Mouse (Mus musculus): ENCODE data around the gene Gmpr.
"Not testable (repeated sequence)": the region's sequence is repeated elsewhere in the genome, so short reads cannot be mapped to it uniquely, and the experiment has no call there.

Gmpr gene

DNA sequence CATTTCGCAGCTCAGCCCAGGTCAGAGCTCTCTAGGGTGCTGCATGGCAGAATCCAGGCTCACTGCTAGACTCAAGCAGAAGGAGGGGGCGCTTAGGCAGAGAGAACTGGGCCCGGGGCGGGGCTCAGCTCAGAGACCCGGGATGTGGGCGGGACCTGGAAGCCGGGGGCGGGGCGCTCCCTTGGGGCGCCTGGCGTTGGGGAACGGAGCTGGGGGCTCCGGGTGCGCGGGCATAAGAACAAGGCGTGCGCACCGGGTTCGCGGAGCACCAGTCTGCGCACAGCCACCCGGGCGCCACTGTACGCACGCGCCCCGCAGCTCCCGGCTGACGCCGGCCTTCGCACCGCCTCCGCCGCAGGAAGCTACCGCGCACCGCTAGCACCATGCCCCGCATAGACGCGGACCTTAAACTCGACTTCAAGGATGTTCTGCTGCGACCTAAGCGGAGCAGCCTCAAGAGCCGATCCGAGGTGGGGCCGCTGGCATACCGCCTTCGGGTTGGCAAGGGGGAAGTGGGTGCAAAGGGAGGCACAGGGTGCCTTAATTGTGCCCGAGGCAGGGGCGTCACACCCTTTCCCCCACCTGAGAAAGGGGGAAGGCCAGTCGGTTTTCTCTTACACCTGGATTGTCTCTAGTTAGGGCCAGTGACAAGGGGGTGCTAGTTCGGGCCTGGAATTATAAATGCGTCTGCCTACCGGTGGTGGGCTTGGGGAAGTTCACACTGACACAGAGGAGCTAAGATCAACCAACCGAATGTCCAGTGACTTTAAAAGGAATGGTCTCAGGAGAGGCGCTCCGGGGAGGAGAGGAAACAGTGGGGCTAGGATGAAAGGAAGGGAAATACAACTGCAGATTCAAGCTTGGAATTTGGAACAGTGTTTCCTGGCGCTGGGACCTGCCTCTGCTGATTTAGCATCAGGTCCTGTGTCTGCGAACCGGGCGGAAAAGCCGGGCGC lies at the start of gene Gmpr:
Gene Gmpr, plus strand, starts transcription at position 171 of the 956 bp plus-strand sequence.
- DNase-seq = peak; percentile 91

DNA sequence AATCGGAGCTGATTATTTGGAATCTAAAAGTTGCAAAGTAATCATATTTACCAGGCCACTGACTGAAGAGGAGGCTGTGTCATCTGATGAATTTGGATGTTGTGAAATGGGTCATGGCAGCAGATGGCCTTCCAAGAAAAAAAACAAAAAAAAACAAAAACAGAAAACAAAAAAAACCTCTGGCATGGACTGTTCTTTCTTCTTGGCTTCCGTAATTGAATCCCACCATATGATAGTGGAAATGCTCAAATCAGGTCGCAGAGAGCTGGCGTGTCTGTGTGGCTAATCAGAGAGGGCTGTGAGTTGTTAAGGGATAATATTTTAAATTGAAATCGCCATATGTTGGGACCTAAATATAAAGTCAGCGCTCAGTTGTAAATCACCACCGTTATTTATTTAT lies 49.8 kb upstream of the Gmpr start:
- no peak for DNase-seq

DNA sequence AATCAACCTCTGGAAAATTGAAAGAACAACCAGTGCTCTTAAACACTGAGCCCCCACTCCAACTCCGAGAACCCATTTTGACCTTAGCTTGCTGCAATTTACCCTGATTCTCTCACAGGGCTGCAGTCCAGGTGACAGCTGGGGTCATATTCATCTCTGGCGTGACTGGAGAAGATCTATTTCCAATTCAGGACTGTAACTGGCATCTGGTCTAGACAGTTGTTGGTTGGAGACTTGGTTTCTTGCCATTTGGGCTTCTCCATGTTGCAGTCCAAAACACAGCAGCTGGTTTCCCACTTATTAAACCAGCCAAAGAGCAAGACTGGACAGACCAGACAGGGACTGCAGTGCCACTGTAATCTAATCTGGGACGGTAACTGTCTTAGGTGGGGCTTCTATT lies 47.1 kb upstream of the Gmpr start:
- DNase-seq = no peak

DNA sequence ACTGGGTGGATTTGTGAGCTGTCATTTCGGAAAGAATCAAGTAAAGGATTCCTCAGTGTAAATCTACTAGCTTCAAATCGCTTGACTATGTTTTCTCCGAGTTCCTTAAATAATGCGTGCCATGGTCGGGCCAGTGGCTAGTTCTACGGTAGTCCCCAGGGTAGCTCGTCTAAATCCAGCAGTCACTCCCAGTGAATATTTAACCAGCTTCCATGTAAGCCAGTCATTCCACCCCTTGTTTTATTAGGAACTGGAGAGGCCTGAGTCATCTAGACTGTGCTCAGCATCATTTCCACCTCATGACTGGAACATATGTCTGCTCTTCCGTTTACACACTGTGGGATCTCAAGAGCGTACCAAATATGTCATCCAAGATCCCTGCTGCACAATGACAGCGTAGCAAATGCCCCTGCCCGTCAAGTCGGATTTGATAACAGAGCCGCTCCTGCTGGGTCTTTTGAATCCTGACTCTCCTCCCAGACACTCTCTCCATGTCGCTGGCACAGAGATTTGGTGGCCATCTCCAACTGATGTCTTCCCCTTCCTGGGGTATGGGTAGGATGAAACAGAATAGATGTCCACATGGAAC lies 45.8 kb upstream of the Gmpr start:
- DNase-seq = peak; percentile 32

DNA sequence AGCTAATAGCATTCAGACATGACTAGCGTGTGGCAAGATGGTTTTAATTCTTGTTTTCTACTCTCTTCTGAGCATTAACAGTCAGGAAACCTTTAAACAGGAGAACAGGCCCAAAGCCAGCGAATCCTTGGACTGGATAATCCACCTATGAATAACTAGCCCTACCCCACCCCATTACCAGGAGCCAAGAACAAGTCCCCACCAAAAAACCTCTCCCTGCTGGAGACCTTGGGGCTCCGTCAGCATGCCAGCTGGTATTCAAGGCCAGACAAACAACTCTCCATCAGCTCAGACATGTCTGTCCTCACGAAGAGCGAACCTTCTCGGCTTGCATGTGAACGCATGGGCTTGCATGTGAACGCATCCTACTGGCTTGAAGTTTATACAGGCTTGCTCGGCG lies 41.6 kb upstream of the Gmpr start:
- DNase-seq = peak; percentile 79

DNA sequence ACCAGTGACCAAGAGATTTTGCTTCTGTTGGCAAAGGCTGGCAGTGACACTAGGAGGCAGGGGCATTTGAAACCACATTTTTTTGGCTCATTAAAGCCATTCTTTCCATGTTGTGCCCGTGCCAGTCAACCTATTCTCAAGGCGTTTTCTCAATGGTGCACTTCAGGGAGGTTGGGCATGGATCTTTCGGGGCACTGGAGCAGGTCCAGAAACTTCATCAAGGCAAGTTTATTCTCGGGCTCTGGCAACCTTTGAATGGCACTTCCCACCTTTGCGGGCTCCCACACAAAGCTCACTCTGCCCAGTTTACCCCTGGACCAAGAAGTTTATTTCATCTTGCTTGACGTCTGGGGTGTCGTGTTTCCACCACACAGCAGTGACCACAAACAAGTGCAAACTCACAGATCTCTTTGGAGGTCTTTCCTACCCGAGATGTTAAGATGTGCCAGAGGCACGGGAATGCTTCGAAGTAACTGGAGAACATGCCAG lies 41.2 kb upstream of the Gmpr start:
- DNase-seq = peak; percentile 57

DNA sequence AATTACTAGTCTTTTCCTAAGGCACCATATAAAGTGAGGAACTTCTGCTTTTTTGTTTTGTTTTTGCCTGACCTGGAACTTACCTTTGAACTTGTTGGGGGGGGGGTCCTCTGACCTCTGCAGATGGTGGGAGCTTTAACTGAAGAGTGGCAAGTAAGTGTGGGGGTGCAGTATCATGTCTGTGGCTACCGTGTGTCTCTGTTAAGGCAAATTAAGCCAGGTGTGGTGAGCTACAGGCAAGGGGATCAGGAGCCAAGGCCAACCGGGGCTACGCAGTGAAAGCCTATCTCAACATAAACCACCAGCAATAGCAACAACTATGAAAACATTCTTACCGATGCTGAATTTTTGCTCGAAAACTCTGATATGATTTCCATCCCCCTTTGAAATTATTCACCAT lies 38.5 kb upstream of the Gmpr start:
- no peak for DNase-seq

DNA sequence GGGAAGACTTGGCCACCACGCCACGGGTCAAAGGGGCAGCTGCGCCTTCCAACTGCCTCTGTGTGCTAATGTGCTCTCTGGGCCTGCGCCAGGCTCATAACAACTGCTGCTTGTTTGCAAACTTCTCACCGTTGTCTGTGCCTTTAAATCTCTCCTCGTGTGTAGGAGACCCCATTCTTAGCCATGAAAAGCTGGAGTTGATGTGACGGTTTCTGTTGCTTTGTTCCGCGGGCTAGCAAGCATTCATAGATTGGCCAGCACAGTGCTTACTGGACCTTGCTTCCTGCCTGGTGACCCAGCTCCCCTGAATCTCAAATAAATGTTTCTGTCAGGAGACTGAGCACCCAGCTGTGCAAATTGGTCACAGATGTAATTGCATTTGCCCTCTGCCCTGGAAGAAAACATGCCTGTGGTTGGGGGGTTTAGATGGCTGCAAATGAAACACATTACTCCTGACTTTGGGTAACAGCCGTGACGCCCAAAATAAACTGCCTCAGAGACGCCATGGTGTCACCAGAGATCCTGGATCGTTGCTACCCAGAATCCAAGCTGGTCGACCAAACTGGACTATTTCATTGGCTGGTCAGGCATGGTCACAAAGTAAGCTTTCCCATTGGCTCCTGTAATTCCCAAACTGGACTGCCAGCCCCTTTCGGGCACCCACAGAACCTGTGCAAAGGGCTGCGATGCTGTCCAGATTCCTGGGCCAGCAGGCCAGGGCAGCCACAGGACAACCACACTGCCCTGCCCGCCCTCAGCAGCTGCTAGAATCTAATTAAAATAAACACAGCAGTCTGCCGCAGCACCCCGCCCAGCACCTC lies 37.6 kb upstream of the Gmpr start:
- peak; percentile 83 for DNase-seq

DNA sequence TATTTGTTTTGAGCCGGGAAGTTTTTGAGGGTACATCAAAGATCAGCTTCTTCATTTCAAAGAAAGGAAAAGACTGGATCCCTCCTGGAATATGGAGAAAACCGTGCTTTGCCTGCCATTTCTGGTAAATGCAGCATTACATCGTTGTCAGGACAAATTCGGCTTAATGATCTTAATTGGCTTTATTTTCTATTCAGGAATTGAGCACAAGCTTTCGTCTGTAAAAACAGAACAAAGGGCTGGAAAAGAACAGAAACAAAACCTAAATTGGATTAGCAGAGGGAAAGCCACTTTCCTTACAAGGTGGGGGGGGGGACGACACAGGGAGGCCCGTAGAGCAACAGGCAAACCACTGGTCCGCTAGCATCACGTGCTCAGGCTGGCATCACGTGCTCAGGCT lies 33.9 kb upstream of the Gmpr start:
- DNase-seq = no peak

DNA sequence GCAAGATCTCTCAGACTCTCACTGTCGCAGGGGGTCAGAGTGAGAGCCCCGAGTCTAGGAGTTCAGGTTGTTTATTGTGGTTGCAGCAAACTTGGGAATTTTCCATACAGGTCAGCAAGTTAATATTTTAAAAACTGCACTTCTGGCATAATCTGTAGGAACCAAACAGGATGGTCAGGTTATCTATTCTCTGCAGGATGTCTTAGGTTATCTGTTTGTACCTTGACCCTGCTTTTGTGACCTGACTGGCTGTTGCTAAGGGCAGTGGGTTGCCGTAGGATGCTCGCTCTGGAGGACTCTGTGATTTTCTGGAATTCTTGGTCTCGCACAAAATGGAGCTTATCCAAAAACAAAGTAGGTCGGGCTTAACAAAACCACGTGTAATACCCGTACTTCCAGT lies 31.9 kb upstream of the Gmpr start:
- no peak for DNase-seq

DNA sequence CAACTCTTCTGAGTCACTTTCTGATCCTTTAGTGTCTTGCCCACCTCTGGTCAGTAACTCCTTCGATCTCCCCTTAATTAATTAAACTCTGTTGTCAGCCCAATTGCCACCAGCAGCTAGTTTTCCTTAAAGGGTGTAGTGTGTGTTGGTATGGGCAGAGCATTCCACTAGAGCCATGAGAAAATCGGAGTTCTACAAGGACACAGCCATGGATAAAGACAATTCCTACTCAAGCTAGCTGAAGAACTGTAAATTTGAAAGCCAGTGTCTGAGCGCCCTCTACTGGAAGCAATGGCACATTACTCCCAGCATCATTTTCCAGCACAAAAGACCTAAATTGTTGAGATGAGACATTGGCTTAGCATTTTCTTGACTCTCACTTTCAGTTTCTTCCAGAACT lies 30.1 kb upstream of the Gmpr start:
- DNase-seq = peak; percentile 86

DNA sequence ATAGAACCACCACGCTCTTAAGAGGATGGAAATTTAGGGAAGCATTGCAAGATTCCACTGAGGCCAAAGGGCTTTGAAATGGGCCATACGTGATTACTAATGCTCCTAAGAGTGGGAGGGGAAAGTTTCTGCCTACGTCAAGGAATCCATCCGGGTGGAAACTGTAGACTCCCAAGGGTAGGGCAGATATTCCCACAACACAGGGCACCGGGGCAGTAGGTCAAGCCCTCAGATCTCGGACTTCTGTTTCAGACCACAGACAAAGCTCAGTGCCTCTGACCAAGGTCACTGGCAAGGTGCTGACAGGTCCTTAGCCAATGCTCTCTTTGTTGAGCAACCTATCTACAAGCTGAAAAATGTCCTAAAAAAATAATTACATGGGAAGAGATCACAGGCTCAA lies 27.3 kb upstream of the Gmpr start:
- DNase-seq = no peak

DNA sequence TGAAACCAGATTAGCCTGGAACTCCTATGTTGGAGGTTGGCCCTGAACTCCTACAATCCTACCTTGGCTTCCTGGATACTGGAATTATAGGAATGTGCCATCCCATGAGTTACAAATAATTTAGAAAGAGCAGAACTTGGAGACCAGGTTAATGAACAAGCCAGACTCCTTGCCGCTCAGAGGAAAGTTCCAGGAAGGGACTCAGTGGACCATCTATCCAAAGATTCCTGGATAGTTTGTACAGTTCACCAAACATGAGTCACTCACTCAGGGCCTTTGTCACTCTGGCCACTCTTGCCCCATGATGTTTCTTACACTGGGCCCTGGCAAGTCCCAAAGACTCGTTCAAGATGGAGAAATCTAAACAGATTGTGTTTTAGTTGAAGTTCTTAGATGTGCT lies 24.0 kb upstream of the Gmpr start:
- DNase-seq = peak; percentile 69

DNA sequence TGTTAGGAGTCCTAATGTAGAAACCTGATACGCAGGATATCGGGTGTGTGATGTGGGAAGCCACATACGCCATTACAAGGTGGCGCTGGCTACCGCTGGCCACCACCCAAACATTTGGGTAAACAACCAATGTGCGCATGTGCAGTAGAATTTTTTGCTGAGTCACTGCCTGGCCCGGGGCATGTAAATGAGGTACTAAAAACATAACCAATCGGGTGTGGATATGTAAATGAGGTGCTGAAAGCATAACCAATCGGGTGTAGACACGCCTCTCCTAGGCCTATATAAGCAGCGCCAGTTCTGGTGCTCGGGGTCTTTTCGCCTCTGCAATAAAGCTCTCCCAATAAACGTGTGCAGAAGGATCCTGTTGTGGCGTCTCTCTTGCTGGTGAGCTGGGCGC lies 23.3 kb upstream of the Gmpr start:
- not testable (repeated sequence) for DNase-seq

DNA sequence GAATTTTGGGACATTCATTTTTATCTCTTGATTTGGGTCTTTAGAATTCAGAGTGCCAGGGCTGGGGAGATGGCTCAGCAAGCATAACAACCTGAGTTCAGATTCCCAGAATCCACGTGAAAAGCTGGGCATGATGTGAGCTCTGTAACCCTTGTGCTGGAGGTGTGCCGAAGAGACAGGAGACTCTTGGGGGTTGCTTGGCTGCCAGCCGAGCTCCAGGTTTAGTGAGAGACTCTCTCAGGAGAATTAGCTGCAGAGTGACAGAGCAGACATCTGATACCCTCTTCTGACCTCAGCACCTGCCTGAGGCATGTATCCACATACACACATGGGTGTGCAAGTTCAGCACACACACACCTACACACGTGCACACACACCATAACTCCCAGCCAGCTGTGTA lies 21.6 kb upstream of the Gmpr start:
- peak; percentile 83 for DNase-seq

DNA sequence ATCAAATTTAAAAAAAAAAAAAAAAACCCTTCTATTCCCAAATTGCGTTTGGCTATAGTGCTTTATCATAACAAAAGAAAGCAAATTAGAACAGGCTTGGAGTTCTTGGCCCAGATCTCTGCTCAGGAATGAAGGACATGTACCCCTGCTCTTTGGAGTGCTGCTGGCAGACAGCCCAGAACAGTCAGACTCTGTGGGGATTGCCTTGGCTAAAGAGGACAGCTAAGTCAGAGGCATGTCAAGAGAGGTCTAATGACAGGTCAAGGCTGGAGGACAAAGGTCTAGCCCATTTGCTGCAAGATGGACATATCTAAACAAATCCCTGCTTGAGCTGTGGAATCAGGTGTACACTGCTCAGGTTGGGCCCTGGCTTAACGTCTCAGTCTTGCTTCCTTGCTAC lies 20.6 kb upstream of the Gmpr start:
- DNase-seq = peak; percentile 95

DNA sequence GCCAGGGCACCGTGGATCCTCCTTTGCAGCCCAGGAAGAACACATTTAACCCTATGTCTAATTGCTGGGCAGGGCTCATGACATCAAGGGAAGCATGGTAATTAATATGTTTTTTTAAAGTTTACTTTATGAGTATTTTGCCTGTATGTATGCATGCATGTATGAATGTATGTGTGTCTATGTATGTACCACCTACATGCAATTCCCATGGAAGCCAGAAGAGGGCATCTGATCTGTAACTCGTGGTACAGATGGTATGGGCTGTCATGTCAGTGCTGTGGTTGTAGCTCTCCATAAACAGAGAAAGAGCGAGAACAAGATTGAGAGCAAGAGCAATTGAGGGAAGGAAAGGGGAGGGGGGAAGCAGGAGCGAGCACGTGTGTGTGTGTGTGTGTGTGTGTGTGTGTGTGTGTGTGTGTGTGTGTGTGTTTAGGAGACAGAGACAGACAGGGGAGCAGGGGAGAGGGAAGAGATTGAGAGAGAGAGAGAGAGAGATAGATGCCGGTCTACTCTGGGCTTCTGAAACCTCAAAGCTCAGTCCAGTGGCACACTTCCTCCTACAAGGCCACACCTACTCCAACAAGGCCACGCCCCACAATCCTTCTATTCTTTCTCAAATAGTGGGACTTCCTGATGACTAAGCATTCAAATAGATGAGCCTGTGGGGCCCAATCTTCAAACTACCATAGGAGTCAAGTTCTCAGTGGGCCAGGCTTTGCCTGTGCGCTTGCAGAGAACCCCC lies 15.1 kb upstream of the Gmpr start:
- no peak for DNase-seq

DNA sequence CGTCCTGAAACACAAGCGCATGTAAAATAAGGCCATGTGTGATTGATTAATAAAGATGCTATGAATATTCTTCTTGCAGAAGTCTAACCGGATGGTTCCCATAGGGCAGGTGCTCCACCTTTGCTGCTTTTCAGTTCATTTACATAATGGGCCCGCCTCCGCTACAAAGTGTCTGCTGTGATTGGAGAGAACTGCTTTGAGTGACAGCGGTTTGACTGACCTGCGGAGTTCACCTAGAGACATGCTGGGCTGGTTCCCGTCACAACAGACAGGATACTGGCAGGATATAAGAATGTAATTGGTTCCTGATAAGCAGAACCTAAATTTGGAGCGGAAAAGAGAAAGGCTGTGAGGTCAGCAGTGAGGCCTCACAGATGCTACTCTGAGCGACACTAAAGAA lies 13.4 kb upstream of the Gmpr start:
- no peak for DNase-seq

DNA sequence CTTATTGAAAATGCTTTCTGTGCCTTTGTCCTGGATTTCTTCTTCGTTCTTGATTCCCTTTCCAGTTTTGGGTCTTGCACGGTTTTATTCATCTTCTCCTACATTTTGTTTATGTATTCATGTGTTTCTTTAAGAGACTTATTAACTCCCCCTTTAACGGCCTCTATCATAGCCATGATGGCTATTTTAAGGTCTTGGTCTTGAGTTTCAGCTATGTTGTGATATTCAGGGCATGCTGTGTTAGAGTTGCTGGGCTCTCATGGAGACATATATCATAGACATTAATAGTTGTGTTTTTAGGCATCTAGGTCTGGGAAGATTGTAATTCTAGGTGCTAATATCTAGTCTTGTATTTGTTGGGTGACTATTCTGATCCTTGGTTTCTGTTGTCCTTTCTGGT lies 8.6 kb upstream of the Gmpr start:
- no peak for DNase-seq

DNA sequence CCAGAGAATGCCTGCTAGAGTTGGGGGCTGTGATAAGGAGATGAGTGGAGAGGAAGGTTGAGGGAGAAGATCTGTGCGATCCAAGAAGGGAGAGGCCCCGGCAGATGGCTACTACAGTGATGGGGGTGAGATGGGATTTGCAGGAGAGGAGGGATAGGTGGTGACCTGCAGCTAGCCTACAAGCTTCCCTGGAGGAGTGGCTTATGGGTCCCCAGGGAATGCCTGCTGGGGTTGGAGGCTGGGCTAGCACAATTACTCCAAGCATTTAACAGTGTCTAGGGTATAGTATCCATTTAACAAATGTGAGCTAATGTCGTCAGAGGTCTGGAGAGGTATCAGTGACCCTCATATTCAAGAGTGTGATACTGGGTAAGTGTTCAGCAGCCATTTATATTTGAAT lies 7.9 kb upstream of the Gmpr start:
- DNase-seq = no peak

DNA sequence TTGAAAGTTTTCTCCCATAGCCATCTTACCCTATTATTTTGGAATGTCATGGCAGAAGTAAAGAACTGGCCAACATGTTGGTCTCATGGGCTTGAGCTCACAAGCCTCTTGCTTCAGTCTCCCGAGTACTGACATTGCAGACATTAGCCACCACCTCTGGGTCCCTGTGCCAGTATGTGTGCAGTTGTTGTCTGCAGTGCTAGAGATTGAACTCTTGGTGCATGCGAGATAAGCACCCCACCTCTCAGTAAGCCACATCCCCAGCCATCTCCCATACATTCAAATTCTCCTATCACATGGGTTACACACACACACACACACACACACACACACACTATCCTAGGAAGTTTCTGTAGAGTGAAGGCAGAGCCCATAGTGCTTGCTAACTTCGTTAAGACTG lies 7.3 kb upstream of the Gmpr start:
- no peak for DNase-seq

DNA sequence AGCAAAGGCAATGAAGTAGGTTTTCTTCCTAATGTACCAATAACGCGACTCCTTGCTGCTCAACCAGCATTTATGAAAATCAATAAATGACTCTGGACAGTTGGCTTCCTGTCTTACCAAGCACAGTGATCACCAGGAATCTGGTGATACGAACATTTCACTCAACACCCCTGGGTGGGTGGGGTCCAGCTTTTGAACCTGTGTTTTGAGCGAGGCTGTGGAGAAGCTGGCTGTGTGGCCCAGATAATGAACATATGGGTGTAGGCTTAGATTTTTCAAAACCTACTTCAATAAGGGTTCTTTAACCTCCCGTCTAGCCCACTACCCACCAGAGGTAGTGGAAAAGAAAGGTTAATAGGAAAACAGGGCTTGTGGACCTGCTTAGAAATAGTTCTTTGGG lies 4.5 kb upstream of the Gmpr start:
- no peak for DNase-seq

DNA sequence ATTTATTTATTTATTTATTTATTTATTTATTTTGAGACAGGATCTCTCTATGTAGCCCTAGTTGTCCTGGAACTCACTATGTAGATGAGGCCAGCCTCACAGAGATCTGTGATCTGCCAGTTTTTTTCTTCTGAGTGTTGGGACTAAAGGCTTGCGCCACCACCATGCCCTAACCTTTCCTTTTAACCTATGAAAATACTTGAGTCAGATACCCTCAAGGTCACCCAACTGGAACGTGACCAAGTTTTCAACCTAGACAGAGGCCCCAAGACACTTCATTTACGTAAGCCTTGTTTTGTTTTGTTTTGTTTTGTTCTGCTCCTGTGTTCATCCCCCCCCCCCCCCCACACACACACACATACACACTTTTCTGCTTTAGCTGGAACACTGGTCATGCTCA lies 1.7 kb upstream of the Gmpr start:
- no peak for DNase-seq
